Mouse (Mus musculus) heart, adult 9 months (tissue): ENCODE measurements around the gene Zfyve1.

Experiments
- DNase-seq, 2 experiments: peaks; one replicate each; pipeline ENCODE4 v3.0.0; 2022; ENCODE audit warnings: low spot score in 2 of 2

The Zfyve1 gene

GRCm38 (mm10) chr12:83580283-83580682 is 16.7 kb downstream of the Zfyve1 start:
- no peak for DNase-seq

DNA sequence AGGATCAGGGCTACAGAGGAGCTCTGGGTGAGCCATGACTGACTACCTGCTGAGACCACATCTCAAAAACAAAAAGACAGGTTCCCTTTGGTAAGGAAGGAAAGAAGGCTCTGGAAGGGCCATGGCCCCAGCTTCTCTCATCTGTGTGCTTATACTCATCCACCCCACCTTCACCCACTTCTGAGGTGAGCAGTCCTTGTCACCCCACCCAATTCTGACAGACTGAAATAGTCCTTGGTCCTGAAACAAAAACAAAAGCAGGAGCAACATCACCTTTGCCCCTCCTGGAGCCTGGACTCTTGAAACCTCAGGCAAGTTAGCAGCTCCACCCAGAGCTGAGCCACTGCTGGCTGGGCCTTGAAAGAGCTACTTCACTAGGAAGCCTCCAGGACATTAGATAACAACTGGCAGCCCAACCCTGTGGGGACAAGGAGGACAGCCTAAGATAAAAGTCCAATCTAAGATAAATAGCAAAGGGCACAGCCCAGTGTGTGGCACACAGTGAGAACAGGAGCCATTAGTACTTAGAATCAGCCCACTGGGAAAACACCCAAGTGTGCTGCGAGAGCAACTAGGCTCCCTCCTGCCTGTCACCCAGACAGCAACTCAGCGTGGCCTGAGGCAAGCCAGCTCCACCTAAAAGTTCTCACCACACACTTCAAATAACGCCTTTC is 18.0 kb downstream of the Zfyve1 start:
- DNase-seq = peak; percentile 17 to 38

DNA sequence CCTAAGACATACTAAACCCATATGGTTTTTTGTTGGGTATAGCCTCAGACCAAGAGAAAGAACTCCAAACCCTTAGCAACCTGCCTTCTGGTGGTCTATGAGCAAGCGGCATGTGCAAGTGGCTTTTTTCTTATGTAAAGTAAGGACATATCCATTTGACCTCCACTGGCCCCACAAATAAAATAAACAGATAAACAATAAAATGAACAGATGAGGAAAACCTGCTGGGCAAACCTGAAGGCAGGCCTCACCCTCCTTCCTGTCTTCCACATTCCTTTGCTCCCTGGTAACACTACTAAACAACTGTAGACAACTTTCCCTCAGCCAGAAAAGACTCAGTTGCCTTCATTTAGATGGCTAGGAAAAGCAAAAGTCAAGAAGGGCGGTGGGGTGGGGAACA is 18.7 kb downstream of the Zfyve1 start:
- no peak for DNase-seq

- DNase-seq = no peak
Observed at GRCm38 (mm10) chr12:83577445-83577844, 19.6 kb downstream of the Zfyve1 start.

- DNase-seq = no peak
Observed at GRCm38 (mm10) chr12:83572717-83573116, 24.3 kb downstream of the Zfyve1 start.

GRCm38 (mm10) chr12:83569866-83570265 is 27.2 kb downstream of the Zfyve1 start:
- DNase-seq = no peak

DNA sequence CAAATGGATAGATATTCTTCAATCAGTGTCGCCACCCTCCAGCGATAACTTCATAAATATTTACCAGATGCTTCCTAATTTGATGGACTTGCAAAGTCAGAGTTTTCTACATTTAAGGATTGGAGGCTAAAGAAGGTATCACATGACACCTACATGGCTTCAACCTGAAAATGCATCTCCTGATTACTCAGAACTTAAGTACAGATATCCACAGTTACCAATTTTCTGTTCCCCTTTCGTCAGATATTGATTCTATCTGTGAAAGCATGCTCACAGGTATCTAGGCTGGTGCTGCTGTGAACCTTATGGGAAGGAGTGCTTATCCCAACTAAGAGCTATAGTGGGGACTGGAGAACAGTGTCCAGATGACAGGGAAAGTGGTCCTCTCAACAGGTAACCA is 34.4 kb downstream of the Zfyve1 start:
- DNase-seq = no peak

- DNase-seq = no peak
Observed at GRCm38 (mm10) chr12:83560189-83560588, 36.8 kb downstream of the Zfyve1 start.

GRCm38 (mm10) chr12:83558496-83558895 is 38.5 kb downstream of the Zfyve1 start:
- DNase-seq = no peak

- DNase-seq = no peak
Observed at GRCm38 (mm10) chr12:83555605-83556004, 41.4 kb downstream of the Zfyve1 start.

DNA sequence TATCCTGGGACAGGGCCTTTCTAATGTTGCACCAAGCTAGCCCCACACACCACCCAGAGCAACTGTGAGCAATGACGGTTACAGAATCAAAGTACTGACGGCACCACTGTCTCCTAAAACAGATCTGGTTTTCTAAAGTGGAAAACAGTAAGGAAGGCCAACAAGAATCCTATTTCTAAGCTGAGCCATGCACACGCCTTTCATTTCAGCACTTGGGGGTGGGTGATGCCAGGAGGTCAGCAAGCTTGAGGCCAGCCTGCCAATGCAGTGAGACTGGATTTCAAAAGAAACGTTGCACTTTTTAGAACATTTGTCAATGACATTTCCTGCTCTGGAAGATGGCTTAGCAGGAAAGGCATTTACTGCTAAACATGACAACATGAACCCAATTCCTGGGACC is 43.2 kb downstream of the Zfyve1 start:
- DNase-seq = no peak

GRCm38 (mm10) chr12:83551305-83551704 is 45.7 kb downstream of the Zfyve1 start:
- no peak for DNase-seq

- DNase-seq = no peak
Observed at GRCm38 (mm10) chr12:83544791-83545190, 52.2 kb downstream of the Zfyve1 start.

DNA sequence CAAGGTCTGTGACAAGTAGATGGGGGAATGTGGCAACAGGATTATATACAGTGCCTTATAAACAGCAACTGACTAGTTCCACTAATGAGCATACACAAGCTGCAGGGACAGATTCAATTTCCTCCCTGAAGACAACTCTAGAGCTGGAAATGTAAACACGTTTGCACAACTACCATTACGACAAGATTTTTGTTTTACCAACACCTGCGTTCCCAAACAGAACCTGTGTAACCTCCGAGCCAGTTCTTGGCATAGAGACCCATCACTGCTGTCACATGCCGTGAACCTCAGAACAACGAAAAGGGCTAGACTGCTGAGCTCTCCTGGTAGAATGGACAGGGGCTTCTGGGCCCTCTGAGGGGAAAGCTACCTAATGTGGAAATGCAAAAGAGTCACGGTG is 53.0 kb downstream of the Zfyve1 start:
- no peak for DNase-seq

GRCm38 (mm10) chr12:83536039-83536438 is 61.0 kb downstream of the Zfyve1 start:
- DNase-seq = no peak

GRCm38 (mm10) chr12:83535428-83535827 is 61.6 kb downstream of the Zfyve1 start:
- no peak for DNase-seq

- no peak for DNase-seq
Observed at GRCm38 (mm10) chr12:83534190-83534589, 62.8 kb downstream of the Zfyve1 start.

DNA sequence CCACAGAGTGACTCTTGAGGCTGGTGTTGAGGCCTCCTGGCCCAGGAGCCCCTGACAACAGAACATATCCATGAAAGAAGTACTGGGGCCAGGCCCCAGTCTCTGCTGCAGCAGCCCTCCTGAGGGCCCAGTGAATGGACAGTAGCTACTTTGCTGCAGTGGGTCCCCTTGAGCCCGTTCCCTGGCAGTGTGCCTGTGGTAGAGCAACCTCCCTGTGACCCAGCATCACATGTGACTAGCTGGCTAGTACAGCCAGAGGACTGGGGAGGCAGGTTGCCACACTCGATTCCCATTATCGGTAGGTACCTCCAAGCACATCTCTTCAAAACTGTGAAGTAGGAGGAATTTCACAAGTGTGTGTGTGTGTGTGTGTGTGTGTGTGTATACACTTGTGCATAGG is 64.1 kb downstream of the Zfyve1 start:
- DNase-seq = peak in 1 of 2 experiments; percentile 26

- no peak for DNase-seq
Observed at GRCm38 (mm10) chr12:83531992-83532391, 65.0 kb downstream of the Zfyve1 start.

DNA sequence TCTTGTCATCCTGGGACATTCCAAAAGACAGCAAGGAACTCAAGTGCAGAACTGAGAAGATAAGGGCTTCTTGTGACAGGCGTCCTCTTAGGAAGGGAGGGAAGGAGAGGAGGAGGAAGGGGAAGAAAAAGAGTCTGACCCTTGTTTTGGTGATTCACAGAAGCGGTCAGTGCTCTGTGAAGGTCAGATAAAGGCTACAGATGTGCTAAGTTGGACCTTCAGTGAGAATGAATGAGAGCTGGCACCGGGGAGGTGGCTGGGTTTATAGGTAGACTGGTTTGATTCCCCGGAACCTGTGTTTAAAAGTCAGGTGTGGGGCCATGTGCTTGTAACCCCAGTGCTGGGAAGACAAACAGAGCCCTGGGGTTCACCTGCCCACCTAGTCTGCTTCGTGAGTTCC is 68.4 kb downstream of the Zfyve1 start:
- DNase-seq = no peak

DNA sequence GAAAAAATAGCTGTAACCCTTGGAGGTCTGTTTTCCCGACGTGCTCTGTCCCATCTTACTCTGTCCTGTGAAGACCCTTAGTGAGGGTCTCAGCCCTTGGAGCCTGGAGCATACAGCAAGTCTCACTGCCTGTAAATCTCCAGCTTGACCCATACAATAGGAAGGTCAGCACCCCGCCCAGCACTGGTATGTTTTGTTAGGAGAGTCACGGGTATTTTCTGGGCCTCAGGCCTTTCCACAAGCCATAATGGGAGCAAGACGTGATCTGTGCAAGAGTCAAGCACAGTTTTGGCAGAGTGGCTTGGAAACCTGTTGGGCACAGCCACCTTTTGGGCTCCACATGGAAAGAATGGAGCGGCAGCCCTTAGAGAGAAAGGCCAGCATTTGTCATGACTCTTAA is 69.2 kb downstream of the Zfyve1 start:
- DNase-seq = no peak

- DNase-seq = peak in 1 of 2 experiments; percentile 8
Observed at GRCm38 (mm10) chr12:83525822-83526544, 71.0 kb downstream of the Zfyve1 start.

DNA sequence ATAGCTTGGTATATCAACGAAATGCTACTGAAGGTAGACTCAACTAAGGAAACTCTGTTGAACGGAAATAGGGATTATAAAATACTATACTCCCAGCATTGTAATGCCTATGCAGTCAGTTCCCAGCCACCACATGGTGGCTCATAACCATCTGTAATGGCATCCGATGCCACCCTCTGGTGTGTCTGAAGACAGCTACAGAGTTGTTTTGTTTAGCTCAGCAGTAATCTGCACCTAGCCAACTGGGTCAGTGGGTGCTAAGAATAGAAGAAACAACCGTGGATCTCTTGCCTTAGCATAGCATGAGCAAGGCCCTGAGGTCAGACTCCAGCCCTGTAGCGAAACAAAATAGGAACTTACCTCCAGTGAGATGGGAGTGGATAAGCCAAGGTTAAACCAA is 72.7 kb downstream of the Zfyve1 start:
- DNase-seq = no peak
